Mouse (Mus musculus) midbrain, embryonic 11.5 days (tissue): ENCODE data around the gene Hinfp. TPM values are rescaled to one million over a fixed set of nuclear protein-coding genes. Genes with fewer than 3 reads are reported as not detected.

Experiments used
- ATAC-seq: fragments of 200-750 bp; cut with Nextera tagmentation; 2 replicates; pipeline ENCODE4 v1.8.0; 2017; ENCODE audit warnings: moderate TSS enrichment, moderate library complexity; ENCODE audit not compliant: low FRiP score
- DNase-seq: peaks from one replicate; pipeline ENCODE4 v3.0.0; 2015; ENCODE audit warnings: low spot score; ENCODE audit errors: missing footprints
- H3K27ac ChIP-seq: fragments of 300-500 bp; sonication (generic); 2 replicates; pipeline ENCODE4 v1.5.1; 2014; ENCODE audit warnings: low read depth, low read length
- H3K27me3 ChIP-seq: fragments of 300-500 bp; sonication (generic); 2 replicates; pipeline ENCODE4 v1.6.1; 2014; ENCODE audit warnings: mild to moderate bottlenecking, low read length, moderate library complexity, mixed read lengths; ENCODE audit not compliant: control insufficient read depth, insufficient read depth
- H3K36me3 ChIP-seq: fragments of 300-500 bp; sonication (generic); 2 replicates; pipeline ENCODE4 v1.6.1; 2014; ENCODE audit warnings: mild to moderate bottlenecking, low read length, moderate library complexity, mixed read lengths; ENCODE audit not compliant: control insufficient read depth, insufficient read depth
- H3K4me1 ChIP-seq: fragments of 300-500 bp; sonication (generic); 2 replicates; pipeline ENCODE4 v1.6.1; 2014; ENCODE audit warnings: low read length; ENCODE audit not compliant: control insufficient read depth, insufficient read depth
- H3K4me2 ChIP-seq: fragments of 300-500 bp; sonication (generic); 2 replicates; pipeline ENCODE4 v1.6.1; 2014; ENCODE audit warnings: mild to moderate bottlenecking, moderate library complexity
- H3K4me3 ChIP-seq: fragments of 300-500 bp; sonication (generic); 2 replicates; pipeline ENCODE4 v1.5.1; 2014; ENCODE audit warnings: low read depth, low read length
- H3K9ac ChIP-seq: fragments of 300-500 bp; sonication (generic); 2 replicates; pipeline ENCODE4 v1.6.1; 2014; ENCODE audit warnings: low read length
- H3K9me3 ChIP-seq: fragments of 300-500 bp; sonication (generic); 2 replicates; pipeline ENCODE4 v1.6.1; 2016; ENCODE audit warnings: low read length; ENCODE audit not compliant: control insufficient read depth
- WGBS: fragments of 180-500 bp; shearing (Covaris S2); extraction: QIAGEN DNeasy Blood & Tissue Kit; methylation state at CpG from one replicate; pipeline ENCODE4 v1.1.7; 2014; 5-methylcytosine and 5-hydroxymethylcytosine counted together
- microRNA-seq: library from miRNA; unstranded; fragments of <30 nt; microRNA quantifications from one replicate; pipeline ENCODE4, GENCODE M21; 2017
- polyA plus RNA-seq: library from polyadenylated mRNA; unstranded; fragments of >200 nt; fragmentation: Nextera tagmentation; extraction: Ambion mirVana; gene quantifications from 2 replicates; pipeline ENCODE4 v1.2.1, GENCODE M21; 2014

Gene Hinfp
- polyA plus RNA-seq, 1 experiment from 2014 or later = 28.0 TPM

GRCm38 (mm10) chr9:44249181-44250146, 56.0 kb downstream of the Hinfp start:
- Histone ChIP-seq H3K27me3 (no peaks in the 10 kb centered on the region; the same call in 1 of the 2 replicates), H3K27ac (no peak overlapping the region), H3K4me2 (0 out of 2 replicates have a peak overlapping the region, but pooled peaks have one; percentile 12), H3K9me3 (no peaks in the 10 kb centered on the region), H3K4me1 (peaks cover 10% of the 10 kb centered on the region), H3K9ac (no peak overlapping the region), H3K36me3 (no peaks in the 10 kb centered on the region), H3K4me3 (no peak overlapping the region)
- DNase-seq (peak; percentile 92), ATAC-seq (0 out of 2 replicates have a peak, but pooled peaks have one; percentile 64)
- WGBS = 46% methylated on average over 26 of the region's 26 CpGs

DNA sequence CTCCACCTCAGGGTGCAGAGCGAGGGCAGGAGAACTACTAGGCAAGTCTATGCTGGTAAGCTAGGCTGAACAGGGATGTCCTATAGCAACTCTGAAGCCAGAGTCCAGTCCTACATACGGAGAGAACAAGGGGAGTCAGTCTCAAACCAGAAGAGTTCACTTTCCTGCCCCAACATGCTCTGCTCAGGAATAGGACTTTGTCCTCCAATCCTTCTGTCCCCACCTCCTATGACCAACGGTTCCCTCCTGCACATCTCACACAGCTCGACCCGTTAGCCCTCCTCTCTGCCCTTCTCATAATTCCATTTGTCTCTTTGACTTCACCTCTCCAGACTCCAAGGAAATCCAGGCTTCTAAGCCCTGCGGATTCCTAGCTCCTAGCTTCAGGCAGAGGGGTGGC, 57.6 kb downstream of the Hinfp start:
- DNase-seq (no peak), ATAC-seq (no peak)
- 87% methylated on average over 6 of the region's 6 CpGs for WGBS
- no peaks in the 10 kb centered on the region for H3K36me3 ChIP-seq
- H3K9me3 ChIP-seq = no peaks in the 10 kb centered on the region
- H3K4me1 ChIP-seq = peaks cover 3% of the 10 kb centered on the region; the same call in 1 of the 2 replicates
- H3K4me2 ChIP-seq = no peak overlapping the region
- H3K4me3 ChIP-seq = no peak overlapping the region
- no peaks in the 10 kb centered on the region; the same call in 1 of the 2 replicates for H3K27me3 ChIP-seq
- H3K9ac ChIP-seq = no peak overlapping the region
- H3K27ac ChIP-seq = no peak overlapping the region

DNA sequence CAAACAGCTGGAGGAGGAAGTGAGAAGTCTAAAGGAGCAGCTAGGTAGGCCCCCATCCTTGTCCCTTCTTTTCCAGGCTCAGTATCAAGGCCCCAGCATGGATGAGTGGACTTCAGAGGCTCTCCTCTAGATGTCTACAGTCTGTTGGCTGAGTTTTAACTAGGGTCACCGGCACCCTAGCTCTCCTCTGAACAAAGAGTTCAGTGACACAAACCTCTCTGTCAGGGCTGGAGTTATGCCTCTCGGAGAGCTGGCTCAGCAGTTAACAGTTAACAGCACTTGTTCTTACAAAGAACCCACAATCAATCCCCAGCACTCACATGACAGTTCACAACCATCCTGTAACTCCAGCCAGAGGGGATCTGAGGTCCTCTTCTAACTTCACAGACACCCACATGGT, 61.9 kb downstream of the Hinfp start:
- no peak overlapping the region for H3K9ac ChIP-seq
- H3K36me3 ChIP-seq = no peaks in the 10 kb centered on the region
- H3K27ac ChIP-seq = no peak overlapping the region
- ATAC-seq = no peak
- 73% methylated on average over 2 of the region's 2 CpGs for WGBS
- no peaks in the 10 kb centered on the region for H3K27me3 ChIP-seq
- no peak overlapping the region for H3K4me2 ChIP-seq
- no peaks in the 10 kb centered on the region for H3K4me1 ChIP-seq
- no peak for DNase-seq
- H3K9me3 ChIP-seq = no peaks in the 10 kb centered on the region
- H3K4me3 ChIP-seq = no peak overlapping the region

Small RNAs within 50 kb of the gene (microRNA-seq; reads per million reads assigned to microRNA genes)
- not detected for gene Gm44335

Other genes starting within 250 kb of the Hinfp start
- gene Usp2, start 238.7 kb downstream of the Hinfp start, polyA plus RNA-seq = 7.3 and 9.7 TPM in 2 replicates
- gene Mfrp, start 203.9 kb downstream of the Hinfp start, polyA plus RNA-seq = not detected in 2 replicates
- gene C1qtnf5, start 198.4 kb downstream of the Hinfp start, polyA plus RNA-seq = 0.85 and 0.99 TPM in 2 replicates
- 0.23 and 0.36 TPM in 2 replicates for gene Gm49380, start 192.2 kb downstream of the Hinfp start, polyA plus RNA-seq
- gene Rnf26, start 192.2 kb downstream of the Hinfp start, polyA plus RNA-seq = 49.5 and 56.4 TPM in 2 replicates
- 14.5 and 15.2 TPM in 2 replicates for gene Mcam, start 171.2 kb downstream of the Hinfp start, polyA plus RNA-seq
- 20.9 and 22.2 TPM in 2 replicates for gene Cbl, start 71.6 kb downstream of the Hinfp start, polyA plus RNA-seq
- gene Ccdc153, start 65.0 kb downstream of the Hinfp start, polyA plus RNA-seq = not detected in 2 replicates
- 0.23 TPM in 1 of 2 replicates, not detected in the other for gene Pdzd3, start 54.2 kb downstream of the Hinfp start, polyA plus RNA-seq
- 1.9 and 3.2 TPM in 2 replicates for gene Nlrx1, start 37.1 kb downstream of the Hinfp start, polyA plus RNA-seq
- gene Abcg4, start 17.1 kb downstream of the Hinfp start, polyA plus RNA-seq = 3.2 and 4.8 TPM in 2 replicates
- gene C2cd2l, start 14.6 kb upstream of the Hinfp start, polyA plus RNA-seq = 9.8 and 10.4 TPM in 2 replicates
- gene Dpagt1, start 20.3 kb upstream of the Hinfp start, polyA plus RNA-seq = 41.8 and 48.9 TPM in 2 replicates
- gene H2afx, start 29.0 kb upstream of the Hinfp start, polyA plus RNA-seq = 355 and 377 TPM in 2 replicates
- gene Hmbs, start 38.6 kb upstream of the Hinfp start, polyA plus RNA-seq = 147 and 158 TPM in 2 replicates
- gene Vps11, start 56.0 kb upstream of the Hinfp start, polyA plus RNA-seq = 32.0 and 32.4 TPM in 2 replicates
- gene Hyou1, start 73.8 kb upstream of the Hinfp start, polyA plus RNA-seq = 28.1 and 30.1 TPM in 2 replicates
- gene Slc37a4, start 91.2 kb upstream of the Hinfp start, polyA plus RNA-seq = 20.8 and 21.1 TPM in 2 replicates
- 1,710 and 1,826 TPM in 2 replicates for gene Rps25, start 101.5 kb upstream of the Hinfp start, polyA plus RNA-seq
- gene Trappc4, start 101.9 kb upstream of the Hinfp start, polyA plus RNA-seq = 225 and 239 TPM in 2 replicates
- 24.2 and 31.9 TPM in 2 replicates for gene Ccdc84, start 112.9 kb upstream of the Hinfp start, polyA plus RNA-seq
- not detected in 2 replicates for gene Foxr1, start 135.5 kb upstream of the Hinfp start, polyA plus RNA-seq
- gene Upk2, start 149.3 kb upstream of the Hinfp start, polyA plus RNA-seq = not detected in 2 replicates
- 5.6 and 6.4 TPM in 2 replicates for gene Bcl9l, start 177.2 kb upstream of the Hinfp start, polyA plus RNA-seq